Mouse (Mus musculus): ENCODE measurements at regions not wholly inside any gene's neighbourhood (a gene's known extent, or its start where the extent isn't known, plus 50 kb on each side); places are given as distances from the start of the nearest gene placed in this dataset.

DNA sequence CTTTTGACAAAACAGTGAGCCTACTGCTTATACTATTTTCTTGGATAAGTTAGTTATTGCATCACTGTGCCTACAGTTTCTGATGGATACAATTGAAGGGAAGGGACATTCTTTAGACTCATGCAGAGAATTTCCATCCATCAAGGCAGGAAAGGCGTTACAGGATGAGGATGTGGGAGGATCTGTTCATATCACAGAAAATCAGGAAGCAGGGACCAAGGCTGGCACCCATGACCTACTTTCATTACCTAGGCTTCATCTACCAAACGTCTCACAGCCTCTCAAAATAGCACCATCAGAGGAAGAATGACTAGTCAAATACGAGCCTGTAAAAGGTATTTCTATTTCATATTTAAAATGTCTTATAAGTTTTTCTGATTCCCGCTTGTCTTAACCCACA lies 56.4 kb downstream of the Fam181b start:
- intact Hi-C loops (cut with DNase I): no loop called here
- no peak for DNase-seq (ENCODE audit: low spot score in 2 of 2)

DNA sequence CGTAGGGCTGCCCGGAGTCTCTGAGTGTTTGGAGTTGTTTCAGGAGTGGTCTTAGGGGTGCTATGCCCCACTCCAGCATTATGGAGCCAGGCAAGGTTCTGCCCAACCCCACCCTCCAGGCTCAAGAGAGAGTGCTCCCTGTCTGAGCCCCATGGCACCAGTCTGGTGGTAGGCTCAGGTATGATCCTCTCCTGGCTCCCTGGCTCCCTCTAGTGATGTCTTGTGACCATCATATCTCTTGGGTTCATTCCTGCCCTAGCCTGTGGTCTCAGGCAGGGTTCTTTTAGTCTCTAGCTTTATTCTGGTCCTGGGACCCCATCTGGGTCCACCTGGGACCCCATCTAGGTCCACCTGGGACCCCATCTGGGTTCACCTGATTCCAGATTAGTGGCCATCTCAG lies 67.7 kb downstream of the Fam181b start:
- intact Hi-C loops (cut with DNase I): no loop called here
- DNase-seq (ENCODE audit: low spot score in 2 of 2): no peak

DNA sequence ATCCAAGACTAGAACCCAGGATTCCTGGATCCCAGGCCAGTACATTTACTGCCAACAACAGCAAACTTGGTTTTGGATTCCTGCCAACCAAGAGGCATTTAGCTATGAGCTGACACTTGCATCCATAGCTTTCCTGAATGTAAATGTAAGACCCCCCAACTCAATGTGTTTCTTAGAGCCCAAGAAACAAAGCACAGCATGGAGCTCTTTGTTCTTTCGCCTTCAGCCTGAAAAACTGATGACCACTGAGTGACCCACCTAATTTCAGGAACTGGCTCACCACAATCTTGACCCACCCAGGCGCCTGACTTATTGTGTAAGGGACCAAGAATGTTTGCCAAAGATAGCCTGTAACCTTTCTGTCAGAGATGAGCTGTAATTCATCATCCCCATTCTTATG lies 71.7 kb downstream of the Fam181b start:
- DNase-seq (ENCODE audit: low spot score in 2 of 2): no peak
- intact Hi-C loops (cut with DNase I): no loop called here

DNA sequence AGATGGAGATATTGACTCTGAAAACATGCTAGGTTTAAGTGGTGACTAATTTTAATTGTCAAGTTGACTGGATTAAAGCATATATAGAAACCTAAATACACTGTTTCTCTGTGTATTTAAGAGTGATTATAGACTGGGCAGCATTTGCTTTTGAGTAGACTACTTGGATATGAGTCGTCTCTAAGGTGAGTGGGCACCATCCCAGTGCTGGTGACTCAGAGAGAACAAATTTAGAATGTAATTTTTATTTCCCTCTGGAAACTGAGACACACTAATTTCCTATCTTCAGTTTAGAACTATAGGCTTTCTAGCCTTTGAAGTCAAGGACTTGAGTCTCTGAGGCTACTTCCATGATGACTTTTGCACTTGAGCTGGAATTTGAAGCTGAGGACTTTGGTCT lies 117.4 kb downstream of the Fam181b start:
- intact Hi-C loops (cut with DNase I): no loop called here
- peak; percentile 1 to 60 for DNase-seq (ENCODE audit: low spot score in 2 of 2)

Data from left cerebral cortex, postnatal 25 days (tissue).